Mouse (Mus musculus) cerebellum, adult 11-12 months (tissue): ENCODE results near the gene Tmem82.

Experiments
- DNase-seq: peaks from one replicate; pipeline ENCODE4 v3.0.0; 2022

The Tmem82 gene

GRCm38 (mm10) chr4:141639474-141639873 is 21.0 kb upstream of the Tmem82 start:
- no peak for DNase-seq

- DNase-seq, result no peak
Measured at GRCm38 (mm10) chr4:141636693-141637092, 18.3 kb upstream of the Tmem82 start.

- DNase-seq, result no peak
Measured at GRCm38 (mm10) chr4:141635991-141636390, 17.6 kb upstream of the Tmem82 start.

- no peak for DNase-seq
Measured at GRCm38 (mm10) chr4:141632111-141632873, 13.9 kb upstream of the Tmem82 start.

- DNase-seq, result no peak
Measured at GRCm38 (mm10) chr4:141631250-141631649, 12.8 kb upstream of the Tmem82 start.

- DNase-seq, result no peak
Measured at GRCm38 (mm10) chr4:141630021-141630420, 11.6 kb upstream of the Tmem82 start.

GRCm38 (mm10) chr4:141628661-141629060 is 10.2 kb upstream of the Tmem82 start:
- DNase-seq, result no peak

- no peak for DNase-seq
Measured at GRCm38 (mm10) chr4:141627502-141627901, 9.1 kb upstream of the Tmem82 start.

- no peak for DNase-seq
Measured at GRCm38 (mm10) chr4:141625774-141626550, 7.5 kb upstream of the Tmem82 start.

- no peak for DNase-seq
Measured at GRCm38 (mm10) chr4:141624983-141625773, 6.7 kb upstream of the Tmem82 start.

- DNase-seq, result no peak
Measured at GRCm38 (mm10) chr4:141624134-141624533, 5.7 kb upstream of the Tmem82 start.

- no peak for DNase-seq
Measured at GRCm38 (mm10) chr4:141623666-141624065, 5.2 kb upstream of the Tmem82 start, which contains the start of gene Slc25a34. TSS of gene Slc25a34 (minus strand) at chr4:141623821.

- no peak for DNase-seq
Measured at GRCm38 (mm10) chr4:141623037-141623436, 4.6 kb upstream of the Tmem82 start.

GRCm38 (mm10) chr4:141622580-141622979 is 4.1 kb upstream of the Tmem82 start:
- DNase-seq, result no peak

- DNase-seq, result no peak
Measured at GRCm38 (mm10) chr4:141622091-141622490, 3.7 kb upstream of the Tmem82 start.

- no peak for DNase-seq
Measured at GRCm38 (mm10) chr4:141621297-141621696, 2.9 kb upstream of the Tmem82 start.

GRCm38 (mm10) chr4:141619299-141619883 is 958 bp upstream of the Tmem82 start:
- DNase-seq, result no peak

- no peak for DNase-seq
Measured at GRCm38 (mm10) chr4:141617863-141618564, 419 bp downstream of the Tmem82 start.

- DNase-seq, result peak; percentile 39
Measured at GRCm38 (mm10) chr4:141617299-141617698, 1.1 kb downstream of the Tmem82 start.

GRCm38 (mm10) chr4:141616811-141617210 is 1.6 kb downstream of the Tmem82 start:
- no peak for DNase-seq

- no peak for DNase-seq
Measured at GRCm38 (mm10) chr4:141614946-141615345, 3.5 kb downstream of the Tmem82 start.

GRCm38 (mm10) chr4:141609538-141609937 is 8.9 kb downstream of the Tmem82 start:
- DNase-seq, result no peak
